Mouse (Mus musculus) midbrain, embryonic 14.5 days (tissue): ENCODE results near the gene Pde11a. TPM values are rescaled to one million over a fixed set of nuclear protein-coding genes. Genes with fewer than 3 reads are reported as not detected.

ENCODE experiments used
- ATAC-seq: fragments of 200-750 bp; cut with Nextera tagmentation; 2 replicates; pipeline ENCODE4 v1.8.0; 2017; ENCODE audit warnings: moderate number of reproducible peaks, moderate library complexity; ENCODE audit not compliant: low FRiP score, low TSS enrichment
- DNase-seq: peaks from one replicate; pipeline ENCODE4 v3.0.0-alpha.2; 2015
- H3K27ac ChIP-seq: fragments of 300-500 bp; sonication (generic); replicated peaks from 2 replicates; pipeline ENCODE4 v1.5.1; 2014; ENCODE audit warnings: mild to moderate bottlenecking, low read depth, low read length, moderate library complexity
- H3K27me3 ChIP-seq: fragments of 300-500 bp; sonication (generic); 2 replicates; pipeline ENCODE4 v1.6.1; 2014; ENCODE audit warnings: low read length, control low read depth, mixed read lengths; ENCODE audit not compliant: control insufficient read depth, insufficient read depth
- H3K36me3 ChIP-seq: fragments of 300-500 bp; sonication (generic); 2 replicates; pipeline ENCODE4 v1.6.1; 2014; ENCODE audit warnings: low read length, control low read depth; ENCODE audit not compliant: control insufficient read depth, insufficient read depth
- H3K4me1 ChIP-seq: fragments of 300-500 bp; sonication (generic); 2 replicates; pipeline ENCODE4 v1.6.1; 2014; ENCODE audit warnings: mild to moderate bottlenecking, antibody characterized with exemption, low read length, control low read depth; ENCODE audit not compliant: control insufficient read depth, insufficient read depth
- H3K4me2 ChIP-seq: fragments of 300-500 bp; sonication (generic); 2 replicates; pipeline ENCODE4 v1.6.1; 2014; ENCODE audit warnings: mild to moderate bottlenecking, low read length, moderate library complexity
- H3K4me3 ChIP-seq: fragments of 300-500 bp; sonication (generic); replicated peaks from 2 replicates; pipeline ENCODE4 v1.5.1; 2014; ENCODE audit warnings: low read depth, low read length
- H3K9ac ChIP-seq: fragments of 300-500 bp; sonication (generic); replicated peaks from 2 replicates; pipeline ENCODE4 v1.6.1; 2014; ENCODE audit warnings: mild to moderate bottlenecking, low read length, moderate library complexity
- H3K9me3 ChIP-seq: fragments of 300-500 bp; sonication (generic); 2 replicates; pipeline ENCODE4 v1.6.1; 2016; ENCODE audit warnings: low read length, control low read depth, mixed read lengths; ENCODE audit not compliant: control insufficient read depth
- WGBS: fragments of 180-500 bp; shearing (Covaris S2); extraction: QIAGEN DNeasy Blood & Tissue Kit; methylation state at CpG from one replicate; pipeline ENCODE4 v1.1.7; 2014; 5-methylcytosine and 5-hydroxymethylcytosine counted together
- polyA plus RNA-seq: library from polyadenylated mRNA; unstranded; fragments of >200 nt; fragmentation: Nextera tagmentation; extraction: Ambion mirVana; gene quantifications from 2 replicates; pipeline ENCODE4 v1.2.1, GENCODE M21; 2014

Gene Pde11a
- polyA plus RNA-seq, 1 experiment from 2014 or later, result 0.63 TPM

DNA sequence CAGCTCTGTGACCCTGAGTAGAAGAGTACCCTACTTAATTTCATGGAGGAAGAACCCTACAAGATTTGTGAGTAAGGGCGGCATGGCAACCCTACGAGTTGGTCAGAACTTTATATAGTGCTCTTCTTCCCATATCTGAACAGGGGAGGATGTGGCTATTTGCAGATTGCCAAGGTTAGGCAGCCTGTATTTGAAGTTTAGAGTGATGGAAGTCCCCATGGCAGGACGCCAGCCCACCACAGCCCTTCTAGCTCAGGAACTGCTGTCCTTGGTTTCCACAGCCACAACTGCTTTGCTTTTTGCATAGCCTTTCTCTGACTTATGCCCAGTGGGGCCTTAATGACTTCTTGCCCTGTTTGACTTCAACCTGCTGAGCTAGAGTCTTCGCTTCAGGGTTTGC lies 253.6 kb downstream of the Pde11a start:
- DNase-seq, result no peak
- H3K9me3 ChIP-seq, result no peaks in the 10 kb centered on the region
- no peak for ATAC-seq
- H3K9ac ChIP-seq, result no peak overlapping the region
- H3K4me2 ChIP-seq, result no peak overlapping the region
- H3K4me1 ChIP-seq, result no peaks in the 10 kb centered on the region
- no peaks in the 10 kb centered on the region for H3K27me3 ChIP-seq
- no peak overlapping the region for H3K27ac ChIP-seq
- H3K4me3 ChIP-seq, result no peak overlapping the region
- WGBS, result 94% methylated on average over 4 of the region's 4 CpGs
- no peaks in the 10 kb centered on the region for H3K36me3 ChIP-seq

DNA sequence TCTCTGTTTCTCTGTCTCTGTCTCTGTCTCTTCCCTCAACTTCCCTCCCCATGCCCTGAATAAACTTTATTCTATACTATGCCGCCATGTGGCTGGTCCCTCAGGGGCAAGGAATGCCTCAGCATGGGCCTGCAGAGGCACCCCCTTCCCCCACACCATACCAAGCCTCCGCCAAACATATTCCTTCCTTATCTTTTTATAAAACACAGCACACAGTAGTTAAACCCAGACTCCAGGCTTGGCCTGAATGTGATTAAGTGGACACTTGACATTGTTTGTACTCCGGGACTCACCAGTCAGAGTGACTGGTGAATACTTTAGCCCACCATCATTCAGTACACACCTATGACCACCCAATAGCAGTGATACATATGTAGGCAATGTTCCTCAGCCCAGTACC lies 254.7 kb downstream of the Pde11a start:
- Histone ChIP-seq H3K4me3 (no peak overlapping the region), H3K9ac (no peak overlapping the region), H3K4me2 (no peak overlapping the region), H3K9me3 (no peaks in the 10 kb centered on the region), H3K27ac (no peak overlapping the region), H3K4me1 (no peaks in the 10 kb centered on the region), H3K36me3 (no peaks in the 10 kb centered on the region), H3K27me3 (no peaks in the 10 kb centered on the region)
- 79% methylated on average over 3 of the region's 3 CpGs for WGBS
- no peak for DNase-seq
- ATAC-seq, result no peak

DNA sequence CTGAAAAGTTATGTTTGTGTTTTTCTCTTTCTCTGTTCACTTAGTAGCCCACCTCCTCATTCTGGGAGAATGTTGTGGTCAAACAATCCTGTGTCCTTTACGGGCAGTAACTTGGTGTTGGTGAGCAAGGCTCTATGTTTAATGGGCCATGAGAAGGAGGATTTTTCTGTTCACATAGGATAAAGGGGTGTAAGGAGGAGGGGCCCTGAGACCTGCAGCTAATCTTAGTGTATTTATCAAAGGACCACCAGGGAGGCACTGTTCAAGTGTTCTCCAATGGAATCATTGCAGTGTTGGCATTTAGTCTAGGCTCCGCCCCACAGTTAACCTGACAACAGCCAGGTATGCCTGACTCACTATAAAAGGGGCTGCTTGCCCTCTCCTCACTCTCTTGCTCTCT lies 255.2 kb downstream of the Pde11a start:
- Histone ChIP-seq H3K9ac (no peak overlapping the region), H3K9me3 (no peaks in the 10 kb centered on the region), H3K27me3 (no peaks in the 10 kb centered on the region), H3K36me3 (no peaks in the 10 kb centered on the region), H3K4me2 (no peak overlapping the region), H3K27ac (no peak overlapping the region), H3K4me3 (no peak overlapping the region), H3K4me1 (no peaks in the 10 kb centered on the region)
- DNase-seq, result no peak
- WGBS, result 87% methylated on average over 2 of the region's 2 CpGs
- ATAC-seq, result no peak

DNA sequence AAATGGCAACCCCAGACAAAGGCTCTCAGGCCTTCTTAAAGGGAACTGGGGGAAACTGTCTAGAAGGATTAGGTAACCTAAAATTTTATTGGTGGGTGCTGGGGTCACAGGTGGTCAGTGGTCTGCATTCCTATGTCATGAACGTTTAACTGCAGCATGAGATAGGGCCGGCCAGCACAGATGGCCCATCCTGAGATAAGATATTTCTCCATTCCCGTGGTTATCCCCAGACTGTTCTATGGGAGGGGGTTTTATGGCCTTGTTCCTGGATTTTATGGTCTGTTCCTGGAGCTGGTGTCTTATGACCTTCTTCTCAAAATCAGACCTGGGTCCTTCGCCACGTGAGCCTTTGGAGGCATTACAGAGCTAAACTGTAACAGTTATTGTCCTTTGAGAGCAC lies 256.6 kb downstream of the Pde11a start:
- ATAC-seq (no peak), DNase-seq (no peak)
- Histone ChIP-seq H3K36me3 (no peaks in the 10 kb centered on the region), H3K4me3 (no peak overlapping the region), H3K27ac (no peak overlapping the region), H3K4me1 (no peaks in the 10 kb centered on the region), H3K9me3 (no peaks in the 10 kb centered on the region), H3K27me3 (no peaks in the 10 kb centered on the region), H3K9ac (no peak overlapping the region), H3K4me2 (no peak overlapping the region)
- WGBS, result 88% methylated on average over 5 of the region's 5 CpGs

DNA sequence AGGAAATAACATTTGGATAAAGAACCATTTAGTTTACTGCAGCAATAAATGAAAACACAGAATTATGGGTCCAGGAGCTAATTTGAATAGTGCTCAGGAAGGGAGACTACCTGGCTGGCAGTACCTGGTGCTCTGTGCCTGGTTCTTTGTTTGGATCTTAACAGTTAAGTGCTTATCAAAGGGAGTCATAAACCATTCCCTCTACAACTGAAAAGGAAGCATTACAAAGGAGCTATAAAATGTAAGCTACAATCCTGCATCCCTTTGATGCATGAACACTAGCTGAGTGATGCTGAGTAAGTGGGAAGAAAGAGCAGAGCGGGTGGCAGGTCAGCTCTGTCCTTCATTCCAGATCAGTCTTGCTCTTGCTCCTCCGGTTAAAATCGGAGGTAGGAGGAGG lies 258.0 kb downstream of the Pde11a start:
- Histone ChIP-seq H3K36me3 (no peaks in the 10 kb centered on the region), H3K27ac (no peak overlapping the region), H3K4me3 (no peak overlapping the region), H3K27me3 (no peaks in the 10 kb centered on the region), H3K9me3 (no peaks in the 10 kb centered on the region), H3K9ac (no peak overlapping the region), H3K4me2 (no peak overlapping the region), H3K4me1 (no peaks in the 10 kb centered on the region)
- no peak for DNase-seq
- ATAC-seq, result no peak
- WGBS, result 81% methylated on average over 3 of the region's 3 CpGs

DNA sequence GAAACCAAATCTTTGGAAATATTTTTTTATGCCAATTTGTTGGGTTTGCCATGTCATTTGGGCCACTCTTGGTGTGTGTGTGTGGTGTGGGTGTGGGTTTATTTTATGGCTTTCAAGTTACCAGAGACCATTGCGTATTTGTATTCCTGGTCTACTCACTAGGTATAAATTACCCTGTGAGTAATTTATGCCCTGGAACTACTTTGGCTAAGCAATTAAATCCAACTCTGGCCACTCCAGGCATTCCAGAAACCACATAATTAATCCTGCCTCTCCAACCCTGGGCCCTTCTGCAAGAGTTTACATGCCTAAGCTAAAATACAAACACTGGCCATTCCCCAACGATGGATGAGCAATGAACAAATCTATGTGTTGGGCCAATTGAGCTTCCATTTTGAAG lies 261.7 kb downstream of the Pde11a start:
- Histone ChIP-seq H3K27me3 (0 out of 2 replicates have a peak, but pooled peaks cover under 1% of the 10 kb centered on the region), H3K4me3 (no peak overlapping the region), H3K4me2 (no peak overlapping the region), H3K9me3 (no peaks in the 10 kb centered on the region), H3K36me3 (no peaks in the 10 kb centered on the region), H3K27ac (no peak overlapping the region), H3K4me1 (no peaks in the 10 kb centered on the region), H3K9ac (no peak overlapping the region)
- no peak for DNase-seq
- 89% methylated on average over 2 of the region's 2 CpGs for WGBS
- no peak for ATAC-seq

DNA sequence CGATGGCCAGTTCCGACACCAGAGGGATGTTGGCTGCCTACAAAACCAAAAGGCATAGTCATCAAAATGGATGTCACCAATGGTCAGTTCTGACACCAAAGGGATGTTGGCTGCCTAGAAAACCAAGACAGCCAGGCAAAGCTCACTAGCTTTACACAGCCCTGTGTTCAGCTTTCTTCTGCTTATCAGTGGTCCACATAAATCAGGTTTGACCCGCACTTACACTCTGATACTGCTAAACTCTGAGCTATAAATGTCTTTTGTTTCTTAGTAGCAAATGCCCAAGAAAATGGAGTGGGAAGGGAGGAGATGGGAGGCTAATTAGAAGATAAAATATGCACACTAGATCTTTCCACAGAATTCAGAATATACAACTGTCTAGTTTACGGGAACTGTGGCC lies 262.5 kb downstream of the Pde11a start:
- no peaks in the 10 kb centered on the region for H3K36me3 ChIP-seq
- H3K4me2 ChIP-seq, result no peak overlapping the region
- WGBS, result 97% methylated on average over 4 of the region's 4 CpGs
- H3K4me1 ChIP-seq, result no peaks in the 10 kb centered on the region
- H3K27me3 ChIP-seq, result 0 out of 2 replicates have a peak, but pooled peaks cover 4% of the 10 kb centered on the region
- no peak overlapping the region for H3K4me3 ChIP-seq
- DNase-seq (no peak), ATAC-seq (no peak)
- H3K9me3 ChIP-seq, result no peaks in the 10 kb centered on the region
- H3K9ac ChIP-seq, result no peak overlapping the region
- H3K27ac ChIP-seq, result no peak overlapping the region

DNA sequence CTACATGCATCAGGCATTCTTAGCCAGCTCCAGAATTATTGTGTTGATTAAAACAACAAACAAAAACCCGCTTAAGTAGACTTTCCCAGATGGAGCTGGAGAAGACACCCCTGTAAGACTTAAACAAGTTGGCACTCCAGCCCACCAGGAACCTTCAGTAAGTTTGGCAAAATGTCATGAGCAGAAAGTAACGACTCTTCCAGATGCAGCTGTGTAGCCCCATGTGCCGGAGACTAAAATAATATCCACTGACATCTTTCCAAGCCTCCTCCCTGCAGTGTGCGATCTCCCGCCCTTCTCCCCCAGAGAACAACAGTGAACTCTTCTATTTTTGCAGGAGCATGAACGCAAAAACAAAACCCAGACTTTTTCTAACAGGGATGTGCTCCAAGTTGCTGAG lies 265.5 kb downstream of the Pde11a start:
- Histone ChIP-seq H3K9ac (no peak overlapping the region), H3K27me3 (0 out of 2 replicates have a peak, but pooled peaks cover 4% of the 10 kb centered on the region), H3K4me3 (no peak overlapping the region), H3K4me1 (peaks cover 15% of the 10 kb centered on the region), H3K36me3 (no peaks in the 10 kb centered on the region), H3K4me2 (no peak overlapping the region), H3K9me3 (no peaks in the 10 kb centered on the region), H3K27ac (no peak overlapping the region)
- DNase-seq (no peak), ATAC-seq (no peak)
- WGBS, result 79% methylated on average over 6 of the region's 6 CpGs

DNA sequence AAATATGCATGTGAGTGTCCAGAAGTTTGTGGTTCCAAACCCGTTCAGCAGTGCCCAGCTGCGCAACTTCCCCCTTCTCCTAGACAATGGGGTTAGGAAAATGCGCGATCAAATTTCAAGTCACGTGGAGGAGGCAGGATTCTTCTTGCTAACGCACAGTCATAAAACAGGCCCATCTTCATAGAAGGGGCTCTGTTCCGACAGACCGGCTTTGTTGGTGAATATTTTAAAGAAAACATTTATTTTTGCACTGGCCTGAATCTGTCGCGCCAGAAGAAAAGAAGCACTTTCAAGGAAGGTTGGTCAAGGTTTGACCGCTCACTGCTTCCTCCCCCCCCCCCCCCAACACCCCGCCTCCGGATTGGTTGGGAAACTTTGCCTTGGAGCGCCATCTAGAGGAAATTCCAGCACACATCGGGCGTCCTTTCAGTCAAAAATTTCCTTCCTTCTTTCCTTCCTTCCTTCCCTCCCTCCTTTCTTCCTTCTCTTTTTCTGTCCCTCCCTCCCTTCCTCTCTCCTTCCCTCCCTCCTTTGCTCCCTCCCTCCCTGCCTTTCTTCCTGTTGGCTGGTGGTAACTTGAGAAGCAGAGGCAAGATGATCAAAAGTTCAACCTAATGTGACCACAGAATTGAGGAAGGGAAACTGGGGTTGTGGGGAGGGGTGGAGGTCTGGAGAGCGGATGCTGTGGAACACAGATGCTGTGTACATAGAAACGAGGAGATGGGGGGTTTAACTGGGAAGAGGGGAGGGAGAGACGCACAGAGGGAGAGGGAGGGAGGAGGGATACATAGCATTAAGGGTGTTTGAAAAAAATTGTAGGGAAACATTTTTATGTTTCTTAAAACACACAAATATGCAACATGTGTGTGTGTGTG lies 267.9 kb downstream of the Pde11a start:
- Histone ChIP-seq H3K27me3 (0 out of 2 replicates have a peak, but pooled peaks cover 4% of the 10 kb centered on the region), H3K36me3 (no peaks in the 10 kb centered on the region), H3K9ac (peak overlapping the region; percentile 36; the same call in 1 of the 2 replicates), H3K4me3 (peak overlapping the region; percentile 29), H3K4me1 (peaks cover 15% of the 10 kb centered on the region), H3K4me2 (peak overlapping the region; percentile 49), H3K27ac (peak overlapping the region; percentile 74), H3K9me3 (no peaks in the 10 kb centered on the region)
- WGBS, result 2% methylated on average over 19 of the region's 19 CpGs
- peak; percentile 89 for ATAC-seq
- peak; percentile 90 for DNase-seq
